Mouse (Mus musculus) G1E-ER4 (cell line): Measurements from ENCODE around the gene Exosc9. TPM values are rescaled to one million over a fixed set of nuclear protein-coding genes. Genes with fewer than 3 reads are reported as not detected.

Experiments
- GATA1 ChIP-seq: IDR thresholded peaks from one replicate; pipeline ENCODE4 v1.8.0; 2012; ENCODE audit warnings: low read length, inconsistent platforms
- polyA plus RNA-seq: library from polyadenylated mRNA; stranded (reverse); fragments of >175 nt; gene quantifications from 2 replicates; pipeline ENCODE4 v1.2.3, GENCODE M21; 2012

Exosc9 gene
- 1.5 and 2.4 TPM in 2 replicates for polyA plus RNA-seq

- no peak for TF ChIP-seq GATA1
Measured at GRCm38 (mm10) chr3:36552406-36553047, at the start of gene Exosc9. TSS of gene Exosc9 (plus strand) at chr3:36552606.

- no peak for TF ChIP-seq GATA1
Measured at GRCm38 (mm10) chr3:36505306-36505705, 47.1 kb upstream of the Exosc9 start.

GRCm38 (mm10) chr3:36505809-36506735 lies 46.3 kb upstream of the Exosc9 start:
- TF ChIP-seq GATA1, result no peak

- TF ChIP-seq GATA1, result no peak
Measured at GRCm38 (mm10) chr3:36511491-36511890, 40.9 kb upstream of the Exosc9 start.

GRCm38 (mm10) chr3:36516196-36516595 lies 36.2 kb upstream of the Exosc9 start:
- no peak for TF ChIP-seq GATA1

GRCm38 (mm10) chr3:36521073-36522060 lies 31.0 kb upstream of the Exosc9 start, which contains the start of gene Gm11549:
TSS of gene Gm11549 (minus strand) at chr3:36521813.
- TF ChIP-seq GATA1, result no peak

- TF ChIP-seq GATA1, result no peak
Measured at GRCm38 (mm10) chr3:36522137-36522536, 30.3 kb upstream of the Exosc9 start.

- no peak for TF ChIP-seq GATA1
Measured at GRCm38 (mm10) chr3:36524466-36524865, 27.9 kb upstream of the Exosc9 start.

- no peak for TF ChIP-seq GATA1
Measured at GRCm38 (mm10) chr3:36530345-36530744, 22.1 kb upstream of the Exosc9 start.

- TF ChIP-seq GATA1, result no peak
Measured at GRCm38 (mm10) chr3:36530781-36531180, 21.6 kb upstream of the Exosc9 start.

GRCm38 (mm10) chr3:36531242-36531641 lies 21.2 kb upstream of the Exosc9 start:
- TF ChIP-seq GATA1, result no peak

GRCm38 (mm10) chr3:36531979-36532542 lies 20.3 kb upstream of the Exosc9 start:
- no peak for TF ChIP-seq GATA1

GRCm38 (mm10) chr3:36532738-36533137 lies 19.7 kb upstream of the Exosc9 start:
- TF ChIP-seq GATA1, result no peak

- no peak for TF ChIP-seq GATA1
Measured at GRCm38 (mm10) chr3:36533201-36533672, 19.2 kb upstream of the Exosc9 start.

- TF ChIP-seq GATA1, result no peak
Measured at GRCm38 (mm10) chr3:36536041-36536440, 16.4 kb upstream of the Exosc9 start.
